Mouse (Mus musculus): Measurements from ENCODE around the gene Agk. TPM values are rescaled to one million over a fixed set of nuclear protein-coding genes. Genes with fewer than 3 reads are reported as not detected.
A peak's percentile ranks its signal among the peaks of the same experiment; 100 is the strongest.

Gene Agk
- polyA plus RNA-seq, 1 experiment from 2014 or later: 24.0 TPM

DNA sequence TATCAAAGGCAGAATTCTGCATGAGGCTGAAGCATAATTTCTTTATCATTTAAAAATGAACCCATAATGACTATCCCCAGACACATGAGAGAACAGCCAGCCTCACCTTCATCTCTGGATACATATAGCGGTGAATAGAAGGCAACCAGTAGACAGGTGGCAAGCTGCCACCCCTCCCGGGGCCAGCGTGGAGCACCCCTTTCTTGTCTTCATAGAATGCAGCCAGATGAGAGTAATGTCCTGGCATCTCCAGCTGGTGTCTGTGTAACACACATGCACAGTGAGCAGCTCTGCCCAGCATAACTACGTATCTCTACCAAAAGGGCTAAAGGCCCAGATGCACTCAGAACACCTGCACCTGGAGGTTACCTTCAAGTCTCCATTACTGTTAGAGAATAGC, 93.4 kb downstream of the Agk start:
- no peaks in the 10 kb centered on the region for H3K4me1 ChIP-seq (ENCODE audit: insufficient read depth, low read depth, low read length)
- no peak overlapping the region for H3K4me3 ChIP-seq (ENCODE audit: low read depth, low read length)
- ATAC-seq (0 out of 2 replicates have a peak, but pooled peaks have one; percentile 5), DNase-seq (ENCODE audit: low spot score) (no peak)
- TF ChIP-seq EP300 (IDR thresholded peaks at IDR 0.05): no peak
- TF ChIP-seq CTCF (IDR thresholded peaks at IDR 0.05): no peak
- H3K9me3 ChIP-seq (ENCODE audit: low read length): no peaks in the 10 kb centered on the region
- H3K4me2 ChIP-seq (replicated peaks; ENCODE audit: low read depth, low read length): no peak overlapping the region
- H3K36me3 ChIP-seq (ENCODE audit: insufficient read depth, low read length): no peaks in the 10 kb centered on the region
- no peak overlapping the region for H3K27ac ChIP-seq (ENCODE audit: low read length)
- 87% methylated on average over 4 of the region's 4 CpGs for WGBS
- no peaks in the 10 kb centered on the region for H3K27me3 ChIP-seq (replicated peaks; ENCODE audit: insufficient read depth, low read length)
- H3K9ac ChIP-seq (replicated peaks; ENCODE audit: low read depth): no peak overlapping the region

DNA sequence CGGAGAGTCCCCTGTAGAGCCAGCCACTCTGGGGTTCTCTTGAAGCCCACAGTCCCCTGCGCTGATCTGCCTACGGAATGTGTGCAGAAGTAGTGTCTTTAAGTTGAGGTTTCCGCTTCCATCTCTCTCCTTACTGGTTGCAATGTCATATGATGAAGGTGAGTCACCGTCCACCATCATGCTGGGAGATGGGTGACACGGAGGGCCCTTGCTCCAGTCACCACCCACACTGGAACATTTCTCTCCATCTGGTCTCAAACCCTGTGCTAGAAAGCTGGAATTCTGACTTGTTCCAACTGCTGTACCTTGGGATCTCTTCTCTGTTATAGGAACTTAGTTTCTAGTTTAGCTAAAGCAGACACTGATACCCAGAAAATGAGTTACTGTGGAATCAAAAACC, 96.1 kb downstream of the Agk start:
- TF ChIP-seq EP300 (IDR thresholded peaks at IDR 0.05) (no peak), CTCF (IDR thresholded peaks at IDR 0.05) (no peak)
- no peaks in the 10 kb centered on the region for H3K4me1 ChIP-seq (ENCODE audit: insufficient read depth, low read depth, low read length)
- no peak overlapping the region for H3K27ac ChIP-seq (ENCODE audit: low read length)
- no peak overlapping the region for H3K4me2 ChIP-seq (replicated peaks; ENCODE audit: low read depth, low read length)
- no peak overlapping the region for H3K9ac ChIP-seq (replicated peaks; ENCODE audit: low read depth)
- ATAC-seq: no peak
- no peak for DNase-seq (ENCODE audit: low spot score)
- H3K36me3 ChIP-seq (ENCODE audit: insufficient read depth, low read length): no peaks in the 10 kb centered on the region
- H3K9me3 ChIP-seq (ENCODE audit: low read length): no peaks in the 10 kb centered on the region
- H3K27me3 ChIP-seq (replicated peaks; ENCODE audit: insufficient read depth, low read length): no peaks in the 10 kb centered on the region
- H3K4me3 ChIP-seq (ENCODE audit: low read depth, low read length): no peak overlapping the region
- 95% methylated on average over 6 of the region's 6 CpGs for WGBS

DNA sequence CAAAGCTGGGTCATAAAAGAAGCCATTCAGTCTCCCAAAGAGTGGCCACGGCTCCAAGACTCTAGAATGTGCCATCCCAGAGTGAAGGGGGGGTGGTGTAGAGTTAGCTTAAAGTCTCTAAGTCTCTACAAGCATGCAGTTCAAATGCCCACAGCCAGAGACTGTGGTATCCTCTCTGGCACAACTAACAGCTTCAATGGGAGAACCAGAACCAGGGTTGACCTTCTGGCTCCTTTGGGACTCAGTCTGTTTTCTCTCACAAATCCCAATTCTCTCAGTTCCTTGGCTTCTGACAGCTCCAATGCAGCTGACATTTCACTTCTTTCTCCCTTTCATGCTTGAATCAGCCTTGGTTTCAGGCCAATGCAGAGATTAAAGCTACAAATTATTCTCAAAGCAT, 98.0 kb downstream of the Agk start:
- 81% methylated on average over 1 of the region's 1 CpGs for WGBS
- TF ChIP-seq CTCF (IDR thresholded peaks at IDR 0.05) (no peak), EP300 (IDR thresholded peaks at IDR 0.05) (no peak)
- DNase-seq (ENCODE audit: low spot score): no peak

DNA sequence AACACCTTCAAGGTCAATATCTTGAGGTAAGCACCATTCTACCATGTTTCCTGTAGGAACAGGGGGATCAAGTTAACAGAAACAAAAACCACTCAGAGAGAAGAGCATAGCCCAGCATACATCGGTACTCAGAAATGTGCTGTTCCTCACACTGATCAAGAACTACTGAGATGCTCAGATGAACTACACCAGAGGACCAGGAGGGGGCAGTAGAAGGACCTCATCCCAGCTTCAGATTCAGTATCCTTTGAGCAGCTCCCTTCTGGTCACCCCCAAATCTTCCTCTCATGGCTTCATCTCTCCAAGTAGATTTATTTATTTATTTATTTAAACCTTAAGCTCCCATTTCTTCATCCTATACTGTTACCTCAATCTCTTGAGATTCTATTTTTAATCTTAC, 98.8 kb downstream of the Agk start:
- Histone ChIP-seq H3K4me2 (replicated peaks; ENCODE audit: low read depth, low read length) (no peak overlapping the region), H3K9ac (replicated peaks; ENCODE audit: low read depth) (no peak overlapping the region), H3K4me1 (ENCODE audit: insufficient read depth, low read depth, low read length) (no peaks in the 10 kb centered on the region), H3K27me3 (replicated peaks; ENCODE audit: insufficient read depth, low read length) (no peaks in the 10 kb centered on the region), H3K9me3 (ENCODE audit: low read length) (no peaks in the 10 kb centered on the region), H3K4me3 (ENCODE audit: low read depth, low read length) (no peak overlapping the region), H3K36me3 (ENCODE audit: insufficient read depth, low read length) (no peaks in the 10 kb centered on the region), H3K27ac (ENCODE audit: low read length) (no peak overlapping the region)
- WGBS: 47% methylated on average over 1 of the region's 1 CpGs
- peak; percentile 58 for DNase-seq (ENCODE audit: low spot score)
- no peak for ATAC-seq
- TF ChIP-seq CTCF (IDR thresholded peaks at IDR 0.05): peak; percentile 78
- TF ChIP-seq EP300 (IDR thresholded peaks at IDR 0.05): no peak

More for the DNA sequence above, 98.0 kb downstream of the Agk start:
- Histone ChIP-seq H3K27me3 (replicated peaks; ENCODE audit: insufficient read depth, low read length) (no peaks in the 10 kb centered on the region), H3K9me3 (ENCODE audit: low read length) (no peaks in the 10 kb centered on the region), H3K4me3 (ENCODE audit: low read depth, low read length) (no peak overlapping the region), H3K36me3 (ENCODE audit: insufficient read depth, low read length) (no peaks in the 10 kb centered on the region), H3K4me1 (ENCODE audit: insufficient read depth, low read depth, low read length) (no peaks in the 10 kb centered on the region), H3K27ac (ENCODE audit: low read length) (no peak overlapping the region), H3K4me2 (replicated peaks; ENCODE audit: low read depth, low read length) (no peak overlapping the region), H3K9ac (replicated peaks; ENCODE audit: low read depth) (no peak overlapping the region)
- ATAC-seq: no peak

DNA sequence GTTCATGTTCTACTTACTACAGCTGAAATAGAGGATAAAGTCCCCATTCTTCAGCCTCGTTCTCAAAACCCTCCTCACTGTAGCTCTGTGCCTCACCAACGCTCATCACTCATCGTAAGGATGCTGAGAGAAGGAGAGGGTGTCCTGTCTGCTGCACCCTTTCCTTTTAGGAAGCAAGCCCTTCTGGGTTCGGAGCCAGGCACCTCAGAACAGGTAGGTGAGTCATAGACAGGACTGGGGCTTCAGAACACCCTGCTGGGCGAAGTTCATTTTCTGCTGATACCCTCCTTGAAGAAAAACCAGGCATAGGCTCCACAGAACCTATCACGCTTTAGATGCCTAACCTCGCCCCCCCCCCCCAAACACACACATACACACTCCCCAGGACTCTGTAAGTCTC, 102.5 kb downstream of the Agk start:
- Histone ChIP-seq H3K4me1 (ENCODE audit: insufficient read depth, low read depth, low read length) (peaks cover 7% of the 10 kb centered on the region), H3K9me3 (ENCODE audit: low read length) (no peaks in the 10 kb centered on the region), H3K27ac (ENCODE audit: low read length) (no peak overlapping the region), H3K36me3 (ENCODE audit: insufficient read depth, low read length) (no peaks in the 10 kb centered on the region), H3K4me3 (ENCODE audit: low read depth, low read length) (no peak overlapping the region), H3K9ac (replicated peaks; ENCODE audit: low read depth) (no peak overlapping the region), H3K27me3 (replicated peaks; ENCODE audit: insufficient read depth, low read length) (no peaks in the 10 kb centered on the region), H3K4me2 (replicated peaks; ENCODE audit: low read depth, low read length) (no peak overlapping the region)
- ATAC-seq (no peak), DNase-seq (ENCODE audit: low spot score) (no peak)
- WGBS: 85% methylated on average over 7 of the region's 7 CpGs
- TF ChIP-seq CTCF (IDR thresholded peaks at IDR 0.05) (no peak), EP300 (IDR thresholded peaks at IDR 0.05) (no peak)

DNA sequence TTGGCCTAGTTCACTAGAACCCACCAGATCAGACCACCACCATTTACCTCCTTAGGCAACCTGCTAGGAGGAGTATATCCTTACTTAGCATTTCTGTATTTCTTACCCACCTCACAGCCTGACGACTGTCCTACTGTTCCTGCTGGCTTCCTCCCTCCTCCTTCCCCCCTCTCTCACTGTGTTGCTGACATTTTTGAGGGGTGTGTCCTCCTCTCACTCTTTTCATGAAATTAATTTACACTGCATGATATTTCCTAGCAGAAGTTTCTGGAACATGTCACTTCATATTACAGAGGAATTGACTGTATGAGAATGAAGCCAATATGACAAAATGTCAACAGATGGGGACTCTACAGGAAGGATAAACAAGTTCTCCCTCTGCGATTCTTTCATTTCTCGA, 103.7 kb downstream of the Agk start:
- no peak for TF ChIP-seq EP300 (IDR thresholded peaks at IDR 0.05)
- ATAC-seq: no peak
- H3K4me1 ChIP-seq (ENCODE audit: insufficient read depth, low read depth, low read length): peaks cover 7% of the 10 kb centered on the region
- no peak for DNase-seq (ENCODE audit: low spot score)
- no peak overlapping the region for H3K4me3 ChIP-seq (ENCODE audit: low read depth, low read length)
- no peak overlapping the region for H3K9ac ChIP-seq (replicated peaks; ENCODE audit: low read depth)
- no peak overlapping the region for H3K4me2 ChIP-seq (replicated peaks; ENCODE audit: low read depth, low read length)
- 48% methylated on average over 3 of the region's 3 CpGs for WGBS
- no peaks in the 10 kb centered on the region for H3K9me3 ChIP-seq (ENCODE audit: low read length)
- no peak overlapping the region for H3K27ac ChIP-seq (ENCODE audit: low read length)
- no peaks in the 10 kb centered on the region for H3K27me3 ChIP-seq (replicated peaks; ENCODE audit: insufficient read depth, low read length)
- no peaks in the 10 kb centered on the region for H3K36me3 ChIP-seq (ENCODE audit: insufficient read depth, low read length)

DNA sequence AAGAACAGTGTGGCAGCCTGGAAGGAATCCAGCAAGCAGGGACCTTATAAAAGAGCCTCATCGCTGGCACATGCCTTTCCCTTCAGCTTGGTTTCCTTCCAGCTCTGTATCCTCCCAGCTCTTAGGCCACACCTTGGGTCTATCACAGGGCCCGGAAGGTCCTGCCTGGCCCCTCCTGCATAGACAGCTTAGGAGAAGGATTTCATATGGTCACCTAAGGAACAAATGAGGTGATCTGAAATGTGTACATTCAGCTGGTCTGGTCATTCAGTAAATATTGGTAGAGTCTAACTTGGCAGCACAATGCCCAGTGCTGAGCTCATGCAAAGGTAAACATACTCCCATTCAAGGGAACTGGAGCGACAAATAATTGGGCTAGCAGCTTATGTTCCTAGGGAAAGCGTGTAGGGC, 104.6 kb downstream of the Agk start:
- DNase-seq (ENCODE audit: low spot score): peak; percentile 74

More for the DNA sequence above, 104.6 kb downstream of the Agk start:
- Histone ChIP-seq H3K27me3 (replicated peaks; ENCODE audit: insufficient read depth, low read length) (no peaks in the 10 kb centered on the region), H3K9ac (replicated peaks; ENCODE audit: low read depth) (no peak overlapping the region), H3K4me2 (replicated peaks; ENCODE audit: low read depth, low read length) (no peak overlapping the region), H3K4me1 (ENCODE audit: insufficient read depth, low read depth, low read length) (peaks cover 7% of the 10 kb centered on the region), H3K4me3 (ENCODE audit: low read depth, low read length) (no peak overlapping the region), H3K27ac (ENCODE audit: low read length) (peak overlapping the region; percentile 51; the same call in 1 of the 2 replicates), H3K9me3 (ENCODE audit: low read length) (no peaks in the 10 kb centered on the region), H3K36me3 (ENCODE audit: insufficient read depth, low read length) (no peaks in the 10 kb centered on the region)
- 41% methylated on average over 4 of the region's 4 CpGs for WGBS
- no peak for TF ChIP-seq EP300 (IDR thresholded peaks at IDR 0.05)
- no peak for TF ChIP-seq CTCF (IDR thresholded peaks at IDR 0.05)
- ATAC-seq: peak; percentile 88

Measured in lung, postnatal 0 days (tissue).